Mouse (Mus musculus): ENCODE results near the gene Rab5b.

DNA sequence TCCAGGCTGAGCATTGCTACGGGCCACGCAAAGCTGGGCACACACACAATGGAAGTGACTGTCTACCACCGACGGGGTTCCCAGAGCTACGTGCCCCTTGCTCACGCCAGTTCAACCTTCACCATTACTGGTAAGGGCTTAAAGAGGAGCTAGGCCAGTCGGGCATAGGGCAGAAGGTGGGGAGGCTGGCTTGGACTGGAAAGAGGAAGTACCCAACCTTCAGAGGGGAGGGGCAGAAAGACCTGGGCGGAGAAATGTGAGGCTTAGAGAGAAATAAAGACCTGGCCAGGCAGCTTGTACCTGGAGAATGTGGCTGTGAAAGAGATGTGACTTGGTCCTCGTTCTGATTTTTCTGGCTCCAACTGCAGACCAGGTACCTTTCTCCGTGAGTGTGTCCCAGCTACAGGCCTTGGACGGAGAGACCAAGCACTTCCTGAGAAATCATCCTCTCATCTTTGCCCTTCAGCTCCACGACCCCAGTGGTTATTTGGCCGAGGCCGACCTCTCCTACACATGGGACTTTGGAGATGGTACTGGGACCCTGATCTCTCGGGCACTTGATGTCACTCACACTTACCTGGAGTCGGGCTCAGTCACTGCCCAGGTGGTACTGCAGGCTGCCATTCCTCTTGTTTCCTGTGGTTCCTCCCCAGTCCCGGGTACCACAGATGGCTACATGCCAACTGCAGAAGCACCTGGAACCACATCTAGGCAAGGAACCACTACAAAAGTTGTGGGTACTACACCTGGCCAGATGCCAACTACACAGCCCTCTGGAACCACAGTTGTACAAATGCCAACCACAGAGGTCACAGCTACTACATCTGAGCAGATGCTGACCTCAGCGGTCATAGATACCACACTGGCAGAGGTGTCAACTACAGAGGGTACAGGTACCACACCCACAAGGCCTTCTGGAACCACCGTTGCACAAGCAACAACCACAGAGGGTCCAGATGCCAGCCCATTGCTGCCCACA lies 19.8 kb upstream of the Rab5b start:
- TF ChIP-seq CTCF (IDR thresholded peaks at IDR 0.05; ENCODE audit: extremely low read depth, insufficient read length, insufficient replicate concordance, low read depth, low read length) (no peak), POLR2A (IDR thresholded peaks at IDR 0.05; ENCODE audit: low read depth, low read length) (no peak)

Measured in small intestine, adult 2 months (tissue).